9 mouse cellular contexts compared by ENCODE assay signal in genomic region chr11:44685911-44686361, GRCm38 (mm10).
A peak's percentile ranks its signal among the peaks of the same experiment; 100 is the strongest.
DNase-seq lines count a peak whose midpoint lies in the region; ATAC-seq and TF ChIP-seq lines count a peak whose summit lies in the region.
"Had no signal": no experiment of that assay in that cellular context is flagged by ENCODE, and none has a peak within 500 bp of the region (broad histone marks: within the 10 kb centered on the region; RNA-seq: fewer than 3 reads in every experiment).

No protein-coding gene starts in this region.

- ATAC-seq in heart, embryonic 12.5 days (ENCODE audit: insufficient number of reproducible peaks, low FRiP score): no peak
- no peak for ATAC-seq in neural tube, embryonic 15.5 days (ENCODE audit: low FRiP score)

- H3K4me2 ChIP-seq in heart, embryonic 12.5 days: peak overlapping the region; percentile 53
- peak overlapping the region; percentile 44 for H3K4me2 ChIP-seq in neural tube, embryonic 15.5 days

- no peaks in the 10 kb centered on the region for H3K9me3 ChIP-seq in heart, embryonic 12.5 days (replicated peaks)
- no peaks in the 10 kb centered on the region for H3K9me3 ChIP-seq in neural tube, embryonic 15.5 days (replicated peaks)
- H3K9me3 ChIP-seq: megakaryocyte, embryonic 14.5 days had no signal

- H3K9ac ChIP-seq in heart, embryonic 12.5 days: peak overlapping the region; percentile 31; the same call in 1 of the 2 replicates
- H3K9ac ChIP-seq in neural tube, embryonic 15.5 days (replicated peaks): no peak overlapping the region

- H3K27me3 ChIP-seq in heart, embryonic 12.5 days (replicated peaks): no peaks in the 10 kb centered on the region
- no peaks in the 10 kb centered on the region for H3K27me3 ChIP-seq in neural tube, embryonic 15.5 days (replicated peaks)
- H3K27me3 ChIP-seq: megakaryocyte, embryonic 14.5 days had no signal

- no peak for DNase-seq in layer of hippocampus, adult 2 months (ENCODE audit: low spot score in 2 of 2)
- no peak for DNase-seq in layer of hippocampus, adult 9-11 months
- DNase-seq in kidney, postnatal 25 days: peak; percentile 56 to 67
- no peak for DNase-seq in gastrocnemius, postnatal 10 days
- DNase-seq in layer of hippocampus, adult 8-10 months (ENCODE audit: low spot score in 2 of 2): no peak
- no peak for DNase-seq in right cerebral cortex, postnatal 36 days (ENCODE audit: low spot score in 2 of 2)

- peak overlapping the region; percentile 52 for H3K27ac ChIP-seq in layer of hippocampus, adult 2 months
- 0 out of 2 replicates have a peak overlapping the region, but pooled peaks have one; percentile 25 for H3K27ac ChIP-seq in heart, embryonic 12.5 days (ENCODE audit: poor library complexity, severe bottlenecking)
- peak overlapping the region; percentile 45 for H3K27ac ChIP-seq in neural tube, embryonic 15.5 days (replicated peaks)

- WGBS in heart, embryonic 12.5 days: 26% methylated on average over 21 of the region's 21 CpGs
- WGBS in neural tube, embryonic 15.5 days: 17% methylated on average over 21 of the region's 21 CpGs

- peaks cover 37% of the 10 kb centered on the region for H3K4me1 ChIP-seq in heart, embryonic 12.5 days (replicated peaks)
- peaks cover 53% of the 10 kb centered on the region for H3K4me1 ChIP-seq in neural tube, embryonic 15.5 days
- H3K4me1 ChIP-seq: megakaryocyte, embryonic 14.5 days had no signal

- no peak for TF ChIP-seq CTCF in layer of hippocampus, adult 2 months (conservative IDR thresholded peaks at IDR 0.05)

- no peaks in the 10 kb centered on the region for H3K36me3 ChIP-seq in heart, embryonic 12.5 days
- no peaks in the 10 kb centered on the region for H3K36me3 ChIP-seq in neural tube, embryonic 15.5 days

- no peak overlapping the region for H3K4me3 ChIP-seq in layer of hippocampus, adult 2 months
- H3K4me3 ChIP-seq in heart, embryonic 12.5 days: peak overlapping the region; percentile 30
- peak overlapping the region; percentile 4; the same call in 1 of the 2 replicates for H3K4me3 ChIP-seq in neural tube, embryonic 15.5 days (replicated peaks)
- H3K4me3 ChIP-seq: megakaryocyte, embryonic 14.5 days had no signal

Comparison
In these comparisons a context has a peak if more than half of its experiments do, and no peak if none do; other contexts are left out.
1. DNase-seq: peak in kidney, postnatal 25 days (2 of 2); none in layer of hippocampus, adult 2 months (0 of 2), layer of hippocampus, adult 9-11 months (single experiment), gastrocnemius, postnatal 10 days (single experiment), layer of hippocampus, adult 8-10 months (0 of 2) and right cerebral cortex, postnatal 36 days (0 of 2).
2. Peak in every context shown above with its lines, with median percentiles within 50 percentile points of each other: H3K27ac ChIP-seq.